Mouse (Mus musculus) kidney, adult 18-20 months (tissue): ENCODE measurements around the gene Zdhhc21.

Source experiments
- DNase-seq: peaks from one replicate; pipeline ENCODE4 v3.0.0; 2021

The Zdhhc21 gene

DNA sequence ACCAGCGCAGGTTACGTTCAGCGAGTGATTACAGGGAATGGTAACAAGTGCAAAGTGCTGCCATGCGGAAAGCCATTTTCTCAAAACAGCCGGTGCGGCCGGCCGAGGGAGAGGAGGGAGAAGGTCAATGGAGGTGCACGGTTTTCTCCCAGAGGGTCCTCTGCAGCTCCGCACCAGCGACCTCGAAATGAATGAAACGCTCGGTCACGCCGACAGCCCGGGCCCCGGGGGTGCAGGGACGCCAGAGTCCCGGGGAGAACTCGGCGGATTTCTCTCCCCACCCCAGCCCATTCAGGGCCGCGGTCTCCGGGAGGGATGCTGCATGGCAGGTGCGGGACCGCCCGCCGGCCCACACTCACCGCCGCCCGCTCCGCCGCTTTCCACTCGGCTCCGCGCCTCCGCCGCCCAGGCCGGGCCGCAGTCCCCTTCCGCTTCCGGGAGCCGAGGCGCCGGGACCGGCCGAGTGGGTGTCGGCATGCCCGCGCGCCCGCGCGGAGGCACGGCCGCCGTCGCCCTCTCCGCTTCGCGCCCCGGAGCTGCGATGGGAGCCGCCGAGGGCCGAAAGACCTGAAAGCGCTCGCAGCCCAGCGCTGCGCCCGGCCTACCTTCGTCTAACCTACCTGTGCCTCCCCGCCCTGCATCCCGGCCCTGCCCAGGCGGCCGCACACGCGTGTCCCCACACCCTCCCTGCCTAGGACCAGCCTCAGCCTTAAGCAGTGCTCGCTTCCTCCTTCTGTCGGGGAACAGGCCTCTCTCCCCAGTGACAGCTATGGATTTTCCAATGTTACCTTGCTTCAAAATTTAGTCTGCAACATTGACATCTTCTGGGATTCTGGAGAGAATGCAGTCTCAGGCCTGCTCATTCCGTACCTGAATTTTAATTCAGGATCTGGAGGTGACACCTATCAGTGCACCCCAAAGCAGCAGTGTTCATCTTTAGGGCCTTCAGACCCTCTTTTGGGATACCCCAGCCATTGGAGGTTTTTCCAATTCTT is at the start of gene Zdhhc21:
Gene Zdhhc21 (minus strand): TSS at position 828 of the 995 bp plus-strand sequence.
- DNase-seq = peak; percentile 88

GRCm38 (mm10) chr4:82895227-82895626 is 35.5 kb upstream of the Zdhhc21 start:
- no peak for DNase-seq

DNA sequence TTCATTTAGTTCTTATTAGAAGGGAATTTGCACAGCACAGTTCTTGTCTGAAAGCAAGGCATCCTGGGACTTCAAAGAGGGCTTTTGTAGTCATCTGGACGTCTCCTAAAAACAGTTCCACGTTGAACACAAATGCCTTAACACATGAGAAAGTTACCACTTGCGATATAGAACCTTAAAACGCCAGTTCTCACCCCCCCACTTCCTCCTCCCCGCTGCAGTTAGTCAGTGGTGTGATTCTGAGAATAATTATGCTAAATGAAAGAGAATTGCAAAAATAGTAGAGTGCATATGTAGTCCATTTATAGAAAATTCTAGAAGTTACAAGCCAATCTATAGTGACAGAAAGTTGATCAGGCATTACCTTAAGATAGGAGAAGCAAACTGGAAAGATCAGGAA is 32.5 kb upstream of the Zdhhc21 start:
- DNase-seq = no peak

- no peak for DNase-seq
Observed at GRCm38 (mm10) chr4:82891566-82891965, 31.8 kb upstream of the Zdhhc21 start.

DNA sequence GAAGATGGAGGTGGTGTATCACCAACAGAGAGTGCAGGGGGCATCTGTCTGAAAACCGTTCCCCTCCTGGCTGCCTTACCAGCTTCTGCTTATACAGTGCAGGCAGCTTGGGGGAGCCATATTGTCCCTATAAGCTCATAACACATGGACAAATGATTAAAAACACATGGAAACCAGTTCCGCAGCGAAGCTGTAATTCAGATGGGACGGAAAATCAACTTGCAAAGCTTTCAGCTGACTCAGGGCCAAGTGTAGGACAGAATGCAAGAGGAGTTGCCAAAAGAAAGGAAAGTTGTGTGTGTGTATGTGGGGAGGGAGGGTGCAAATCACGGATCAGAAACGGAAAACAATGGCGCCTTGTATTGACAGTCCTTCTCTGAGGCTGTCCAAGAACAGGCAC is 31.3 kb upstream of the Zdhhc21 start:
- DNase-seq = no peak

DNA sequence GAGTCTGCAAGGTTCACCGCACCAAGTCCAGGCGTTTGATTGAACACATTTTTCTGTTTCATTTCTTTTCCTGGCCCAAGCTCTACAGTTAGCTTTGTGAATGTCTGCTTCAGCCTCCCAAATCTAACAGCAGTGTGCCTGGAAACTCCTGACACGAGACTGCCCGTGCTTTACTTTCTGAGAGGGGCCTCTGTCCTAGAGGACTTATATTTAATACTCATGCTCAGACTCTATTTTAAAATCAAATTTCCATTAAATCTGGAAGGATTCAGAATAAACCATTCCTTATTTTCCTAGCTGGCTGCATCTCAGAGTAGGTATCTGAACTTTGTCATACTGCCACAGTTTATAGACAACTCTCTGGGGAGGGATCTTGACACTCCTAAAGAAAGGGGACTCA is 30.8 kb upstream of the Zdhhc21 start:
- DNase-seq = no peak

DNA sequence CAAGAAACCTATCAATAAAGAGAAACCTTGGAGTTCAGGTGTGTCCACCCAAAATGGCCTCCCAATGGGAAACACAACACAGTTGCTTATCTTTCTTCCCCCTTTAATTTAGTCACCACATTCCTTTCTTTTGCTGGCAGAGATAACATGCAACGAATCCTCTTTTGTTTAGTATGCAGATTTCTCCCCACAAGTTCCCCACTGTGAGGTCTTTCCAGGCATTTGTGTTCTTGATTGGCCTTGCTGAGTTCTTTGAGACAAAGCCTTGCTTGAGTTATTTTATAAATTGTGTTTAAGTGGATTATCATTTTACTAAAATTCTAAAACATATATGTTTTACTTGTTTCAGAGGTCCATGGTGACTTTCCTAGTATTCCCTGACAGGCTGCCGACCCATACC is 26.4 kb upstream of the Zdhhc21 start:
- no peak for DNase-seq

- DNase-seq = no peak
Observed at GRCm38 (mm10) chr4:82885535-82885913, 25.8 kb upstream of the Zdhhc21 start.

DNA sequence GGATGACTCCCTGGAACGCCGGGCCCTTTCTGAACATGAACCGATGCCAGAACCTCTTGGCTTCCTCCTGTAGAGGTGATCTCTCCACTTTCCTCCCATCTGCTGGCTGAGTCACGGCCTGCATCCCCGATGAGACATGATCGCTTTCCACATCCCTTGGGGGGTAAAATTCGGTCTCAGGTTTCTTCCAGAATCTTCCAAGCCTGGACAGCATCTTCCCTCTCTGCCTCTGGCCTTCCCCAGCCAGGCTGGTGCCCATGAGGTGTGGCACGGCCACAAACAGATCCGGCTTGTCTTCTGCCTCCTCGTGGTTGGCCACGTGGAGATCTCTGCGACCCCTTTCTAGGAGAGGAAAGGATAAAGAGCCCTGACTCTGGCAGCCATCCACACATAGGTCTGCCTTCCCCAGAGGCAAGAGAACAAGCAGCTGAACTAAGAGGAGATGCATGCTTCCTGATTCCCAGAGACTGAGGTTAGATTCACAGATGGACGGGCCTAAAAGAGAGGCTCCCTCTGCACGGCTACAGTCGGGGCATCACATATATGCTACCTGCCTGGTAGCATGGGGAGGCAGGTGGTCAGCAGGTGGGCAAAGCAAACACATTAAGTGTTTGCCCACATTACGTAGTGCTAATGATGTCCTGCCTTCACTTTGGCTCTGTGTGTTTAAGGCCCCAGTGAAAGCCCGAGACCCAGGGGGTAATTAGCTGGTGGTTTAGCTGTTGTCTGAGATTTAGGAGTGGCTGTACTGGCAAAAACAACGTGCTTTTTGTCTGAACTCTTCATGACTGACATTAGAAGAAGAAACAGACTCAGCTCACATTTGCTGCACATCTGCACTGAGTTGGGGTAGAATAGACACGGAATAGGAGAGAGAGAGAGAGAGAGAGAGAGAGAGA is 25.1 kb upstream of the Zdhhc21 start, which contains the start of gene Cer1:
Gene Cer1 (minus strand): TSS at position 513 of the 899 bp plus-strand sequence.
- DNase-seq = no peak

DNA sequence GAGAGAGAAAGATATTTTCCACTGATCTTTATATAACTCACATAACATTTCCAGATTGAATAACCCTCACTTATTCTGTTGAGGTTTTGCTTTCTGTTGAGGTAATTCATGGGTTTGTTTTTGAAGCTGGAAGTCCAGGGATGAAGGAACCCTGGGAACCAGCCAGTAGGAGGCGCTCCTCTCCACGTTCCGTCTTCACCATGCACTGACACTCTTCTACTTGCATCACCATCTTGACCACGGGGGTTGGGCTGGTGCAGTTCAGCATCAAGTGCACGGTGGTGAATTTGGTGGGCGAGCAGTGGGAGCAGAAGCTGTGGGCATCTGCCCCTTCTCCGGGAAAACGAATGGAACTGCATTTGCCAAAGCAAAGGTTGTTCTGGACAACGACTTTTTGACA is 22.7 kb upstream of the Zdhhc21 start:
- DNase-seq = no peak

GRCm38 (mm10) chr4:82881366-82881765 is 21.6 kb upstream of the Zdhhc21 start:
- DNase-seq = no peak

DNA sequence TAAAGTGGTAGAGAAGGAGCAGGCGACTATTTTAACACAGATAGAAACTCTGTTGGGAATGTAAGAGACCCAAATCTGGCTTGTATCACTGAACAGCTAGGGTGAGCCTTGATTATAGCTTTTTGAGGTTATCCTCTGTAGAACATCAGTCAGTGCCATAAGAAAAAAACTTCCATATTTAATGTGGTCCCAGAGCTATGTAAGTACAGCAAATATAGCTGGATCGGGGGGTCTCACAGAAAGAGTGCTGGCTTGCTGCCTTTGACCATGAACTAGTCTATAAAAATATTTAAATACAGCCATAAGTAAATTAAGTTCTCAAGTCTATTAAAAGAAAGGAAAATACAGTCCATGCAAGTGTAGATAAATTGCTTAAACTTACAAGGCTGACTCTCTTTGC is 20.5 kb upstream of the Zdhhc21 start:
- DNase-seq = no peak

- DNase-seq = no peak
Observed at GRCm38 (mm10) chr4:82879152-82879551, 19.4 kb upstream of the Zdhhc21 start.

- DNase-seq = no peak
Observed at GRCm38 (mm10) chr4:82876656-82877055, 16.9 kb upstream of the Zdhhc21 start.

GRCm38 (mm10) chr4:82875532-82875931 is 15.8 kb upstream of the Zdhhc21 start:
- DNase-seq = no peak

- no peak for DNase-seq
Observed at GRCm38 (mm10) chr4:82874791-82875190, 15.0 kb upstream of the Zdhhc21 start.

DNA sequence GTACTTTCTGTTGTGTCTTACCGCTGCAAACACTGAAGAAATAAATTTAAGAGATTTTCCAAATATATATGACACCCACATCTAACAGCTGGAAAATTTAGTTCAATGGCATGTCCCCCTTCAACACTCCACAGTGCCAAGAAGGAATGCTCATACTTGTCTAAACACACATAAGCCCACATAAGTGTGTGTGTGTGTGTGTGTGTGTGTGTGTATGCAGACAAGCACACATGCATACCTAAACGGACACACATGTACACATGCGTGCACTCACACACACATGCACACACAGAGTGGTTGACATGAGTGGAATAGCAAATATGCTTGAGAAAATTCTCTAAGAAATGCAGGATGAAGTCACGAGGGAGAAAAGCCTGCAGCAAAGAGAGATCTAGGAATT is 12.8 kb upstream of the Zdhhc21 start:
- no peak for DNase-seq

DNA sequence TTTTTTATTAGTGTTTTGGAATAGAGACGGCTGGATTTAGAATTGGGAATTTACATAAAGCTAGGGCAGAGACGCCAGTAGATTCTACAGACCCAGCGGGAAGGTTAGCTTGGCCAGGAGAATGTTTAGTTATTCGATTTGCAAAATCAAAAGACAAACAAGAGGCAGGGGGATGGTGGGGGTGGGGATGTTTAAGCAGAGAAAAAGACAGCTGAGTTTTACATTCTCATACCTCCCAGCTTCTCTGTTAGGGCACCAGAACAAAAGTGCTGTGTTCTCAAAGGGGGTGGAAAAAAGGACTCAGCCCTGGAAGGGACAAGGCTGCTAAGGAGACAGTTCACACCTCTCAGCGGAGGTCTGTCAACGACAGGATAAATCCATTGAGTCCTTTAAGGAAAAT is 12.4 kb upstream of the Zdhhc21 start:
- DNase-seq = no peak

DNA sequence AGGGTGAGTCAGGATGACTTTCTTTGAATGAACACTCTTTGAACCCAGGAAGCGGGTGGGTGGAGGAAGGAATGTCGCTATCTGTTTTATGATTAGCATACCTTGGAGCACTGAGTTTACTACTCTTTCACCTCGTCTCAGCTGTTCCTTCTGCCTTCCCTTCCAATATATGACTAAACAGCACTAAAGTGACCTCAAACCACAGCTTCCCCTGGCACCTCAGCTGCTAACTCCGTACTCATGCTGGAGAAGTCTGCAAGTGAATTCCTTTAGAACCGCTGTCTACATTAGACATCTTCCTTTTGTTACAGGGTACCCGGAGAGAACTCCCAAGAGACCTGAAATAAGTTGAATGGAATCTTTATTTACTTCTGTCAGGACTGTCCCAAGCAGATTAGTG is 11.2 kb upstream of the Zdhhc21 start:
- DNase-seq = no peak

DNA sequence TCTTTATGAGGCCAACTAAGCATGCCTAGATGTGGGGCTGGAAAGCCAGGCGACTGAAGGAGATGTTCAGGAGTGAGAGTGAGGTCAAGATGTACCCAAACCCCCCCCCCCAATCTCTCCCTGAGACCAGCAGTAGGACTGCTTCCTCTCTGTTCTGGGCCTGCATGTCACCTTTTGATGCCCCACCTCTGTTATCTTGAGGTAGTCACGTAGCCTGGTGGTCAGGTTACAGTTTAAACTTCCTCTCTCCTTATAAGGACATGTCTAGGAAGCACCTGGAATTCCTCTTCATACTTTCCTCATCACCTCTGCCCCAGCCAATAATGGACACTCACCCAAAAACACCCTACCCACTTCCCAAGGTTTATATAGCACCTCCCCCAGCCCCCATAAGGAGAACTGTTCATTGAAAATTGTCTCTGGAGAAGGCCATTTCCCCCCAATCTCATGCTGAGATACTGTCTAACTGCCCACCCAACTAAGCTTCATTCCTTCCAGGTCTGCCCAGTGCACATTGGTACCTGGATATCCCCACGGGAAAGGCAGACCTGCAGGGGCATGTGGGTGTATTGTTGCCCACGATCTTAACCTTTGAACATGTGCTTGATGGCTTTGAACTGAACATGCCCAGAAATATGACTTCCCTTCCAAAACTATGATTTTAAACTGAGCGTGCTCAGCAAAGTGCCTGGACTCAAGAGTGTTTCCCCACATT is 8.1 kb upstream of the Zdhhc21 start:
- no peak for DNase-seq

DNA sequence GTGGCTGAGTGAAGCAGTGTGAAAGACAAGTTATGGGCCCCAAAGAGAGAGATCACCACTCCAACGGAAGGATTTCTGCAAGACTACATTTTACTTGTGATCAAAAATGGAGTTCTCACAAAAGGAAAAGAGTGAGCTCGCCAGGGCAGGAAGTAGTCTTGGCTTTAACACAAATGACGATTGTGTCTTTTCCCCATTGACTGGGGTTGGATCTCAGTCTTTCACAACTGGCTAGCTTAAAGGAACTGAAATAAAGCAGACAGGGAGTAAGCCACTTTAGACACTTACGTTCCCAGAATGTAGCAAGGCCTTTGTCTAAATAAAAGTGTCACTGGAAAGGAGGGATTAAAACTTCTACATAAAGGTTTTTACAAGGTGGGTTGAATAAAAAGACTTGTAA is 7.4 kb upstream of the Zdhhc21 start:
- no peak for DNase-seq

DNA sequence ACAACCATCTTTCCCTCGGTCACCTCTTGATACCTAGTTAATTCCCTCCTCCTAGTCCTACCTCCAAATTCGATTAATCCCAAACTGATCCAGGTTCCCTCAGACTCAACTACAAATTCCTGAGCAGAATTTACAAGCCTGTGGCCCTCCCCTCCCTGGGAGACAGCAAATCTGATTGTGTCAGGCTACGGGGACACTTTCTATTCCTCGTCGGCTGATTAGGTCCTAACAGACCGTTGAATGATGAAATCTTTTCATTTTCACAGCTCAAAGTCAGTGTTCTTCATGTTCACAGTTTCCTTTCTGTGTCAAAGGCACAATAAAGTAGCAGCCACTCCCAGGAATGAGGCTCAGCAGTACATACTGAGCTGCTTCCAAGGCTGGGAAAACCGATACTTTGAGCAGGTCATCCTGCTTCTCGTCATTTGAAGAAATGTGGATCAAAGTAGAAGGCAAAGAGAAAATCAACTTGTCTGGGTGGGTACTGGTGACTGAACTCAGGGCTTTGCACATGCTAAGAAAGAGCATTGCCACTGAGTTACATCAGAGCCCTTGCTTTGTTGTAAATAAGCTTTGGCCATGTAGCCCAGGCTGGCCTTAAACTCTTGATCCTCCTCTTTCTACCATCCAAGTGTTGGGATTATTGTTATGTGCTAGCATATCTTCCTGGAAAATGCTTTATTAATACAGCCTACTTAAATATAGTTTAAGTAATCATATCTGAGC is 5.4 kb upstream of the Zdhhc21 start:
- no peak for DNase-seq
